Mouse (Mus musculus) brain, embryonic 18.5 days (tissue): ENCODE data around the gene Creld2.

Experiments used
- DNase-seq: peaks from one replicate; pipeline ENCODE4 v3.0.0-alpha.2; 2012; ENCODE audit warnings: low read depth, low spot score

Creld2 gene

GRCm38 (mm10) chr15:88867368-88868023 is 48.0 kb downstream of the Creld2 start:
- no peak for DNase-seq

DNA sequence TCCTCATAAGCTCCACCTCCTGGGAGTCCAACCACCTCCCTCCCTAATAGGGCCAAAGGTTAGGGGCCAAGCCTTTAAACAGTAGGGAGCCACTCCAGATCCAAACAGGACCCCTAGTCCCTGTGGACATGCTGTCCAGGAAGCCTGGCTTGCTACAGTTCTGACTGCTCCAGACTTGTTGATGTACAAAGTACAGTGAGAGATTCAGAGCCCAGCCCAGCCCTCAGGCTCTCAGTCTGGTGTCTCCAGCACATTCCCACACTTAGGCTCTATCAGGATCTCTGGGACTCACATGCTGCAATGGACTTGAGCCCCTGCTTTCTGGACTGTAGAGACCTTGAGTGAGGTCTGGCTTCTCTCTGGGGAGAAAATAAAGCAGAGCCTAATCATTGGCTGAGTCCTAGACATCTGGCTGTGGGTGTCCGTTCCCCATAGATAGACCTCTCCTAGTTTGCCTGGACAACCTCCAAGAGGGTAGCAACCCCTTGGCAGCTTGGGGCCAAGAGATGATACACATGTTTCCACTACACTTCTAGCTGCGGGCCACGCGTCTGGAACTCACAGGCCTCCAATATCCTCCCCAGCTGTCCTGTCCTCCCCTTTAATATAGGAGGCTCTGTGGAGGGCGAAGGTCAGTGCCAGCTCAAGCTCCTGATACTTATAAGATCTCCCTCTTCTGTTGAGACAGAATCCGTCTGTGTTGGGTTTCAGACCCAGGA is 48.7 kb downstream of the Creld2 start:
- no peak for DNase-seq

DNA sequence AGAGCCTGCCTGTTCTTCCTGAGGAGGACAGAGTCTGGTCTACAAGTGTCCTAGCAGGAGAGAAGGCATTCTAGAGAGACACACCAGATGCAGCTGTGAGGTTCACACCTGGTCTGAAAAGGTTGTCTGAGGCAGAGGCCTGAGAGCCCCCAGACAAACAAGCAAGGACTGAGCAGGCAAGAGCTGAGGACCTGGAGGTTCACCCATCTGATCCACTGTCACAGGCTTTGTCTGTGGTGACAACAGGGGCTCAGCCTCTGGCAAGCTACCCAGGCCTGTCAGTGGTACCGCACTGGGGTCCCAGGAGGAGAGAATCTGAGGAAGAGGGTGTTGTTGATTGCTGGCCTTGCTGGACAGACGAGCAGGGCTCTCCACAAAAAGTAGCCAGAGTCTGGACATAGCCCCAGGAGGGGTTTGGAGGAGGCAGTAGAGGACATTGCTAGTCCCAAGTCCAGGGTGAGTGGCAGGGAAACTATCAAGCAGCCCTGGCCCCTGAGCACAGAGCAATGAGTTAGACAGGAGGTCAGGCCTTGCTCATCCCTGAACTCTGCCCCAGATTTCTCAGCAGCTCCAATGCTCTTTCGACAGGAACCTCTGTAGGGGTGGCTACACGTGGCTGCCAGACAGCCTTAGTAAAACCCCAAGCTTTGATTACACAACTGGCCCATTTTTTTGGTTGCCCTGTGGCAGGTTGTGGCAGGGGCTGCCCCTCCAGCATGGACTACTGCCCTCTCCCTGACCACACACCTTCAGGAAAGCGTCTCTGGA is 51.2 kb downstream of the Creld2 start:
- no peak for DNase-seq

DNA sequence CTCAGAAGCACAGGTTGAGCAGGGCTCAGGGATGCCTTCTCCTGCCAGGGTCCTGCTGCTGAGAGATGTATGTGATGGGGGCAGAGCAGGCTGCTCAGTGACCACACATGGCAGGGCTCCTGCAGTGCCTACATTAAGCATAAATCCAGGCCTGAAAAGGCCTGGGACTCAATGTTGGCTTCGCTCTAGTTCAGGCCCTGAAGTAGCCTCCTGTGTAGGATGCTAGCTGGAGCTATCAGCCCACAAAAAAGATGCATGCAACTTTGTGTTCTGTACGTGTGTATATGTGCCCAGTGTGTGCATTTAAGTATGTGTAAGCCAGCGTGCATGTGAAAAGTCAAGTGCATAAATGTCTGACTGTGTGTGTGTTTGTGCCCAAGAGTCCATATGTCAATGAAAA is 54.6 kb downstream of the Creld2 start:
- no peak for DNase-seq

- DNase-seq, result no peak
These were observed 55.0 kb downstream of the Creld2 start for GRCm38 (mm10) chr15:88874477-88874876.

DNA sequence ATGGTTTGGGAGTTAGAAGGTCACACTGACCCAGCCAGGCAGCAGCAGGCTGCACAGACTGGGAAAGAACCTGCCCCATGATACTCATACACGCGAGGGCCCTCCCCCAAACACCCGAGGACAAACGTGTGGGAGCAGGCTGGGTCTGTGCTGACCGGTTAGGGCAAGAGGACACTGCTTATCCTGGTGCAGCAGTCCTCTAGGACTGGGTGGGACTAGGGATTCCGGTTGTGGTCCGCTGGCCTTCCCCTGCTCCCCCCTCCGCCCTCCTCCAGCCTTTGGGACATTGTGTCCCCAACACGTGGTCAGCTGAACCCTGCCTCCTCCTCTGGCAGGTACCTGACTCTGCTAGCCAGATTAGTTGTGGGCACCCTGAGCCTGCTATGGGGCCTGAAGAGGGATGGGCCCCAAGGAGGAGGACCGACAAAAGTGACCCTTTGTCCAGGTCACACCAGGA is 56.2 kb downstream of the Creld2 start:
- DNase-seq, result no peak
